Mouse (Mus musculus): Measurements from ENCODE around the gene Acsl3. TPM values are rescaled to one million over a fixed set of nuclear protein-coding genes. Genes with fewer than 3 reads are reported as not detected.
A peak's percentile ranks its signal among the peaks of the same experiment; 100 is the strongest.

Acsl3 gene
- polyA plus RNA-seq, 1 experiment from 2014 or later = 84.3 TPM

DNA sequence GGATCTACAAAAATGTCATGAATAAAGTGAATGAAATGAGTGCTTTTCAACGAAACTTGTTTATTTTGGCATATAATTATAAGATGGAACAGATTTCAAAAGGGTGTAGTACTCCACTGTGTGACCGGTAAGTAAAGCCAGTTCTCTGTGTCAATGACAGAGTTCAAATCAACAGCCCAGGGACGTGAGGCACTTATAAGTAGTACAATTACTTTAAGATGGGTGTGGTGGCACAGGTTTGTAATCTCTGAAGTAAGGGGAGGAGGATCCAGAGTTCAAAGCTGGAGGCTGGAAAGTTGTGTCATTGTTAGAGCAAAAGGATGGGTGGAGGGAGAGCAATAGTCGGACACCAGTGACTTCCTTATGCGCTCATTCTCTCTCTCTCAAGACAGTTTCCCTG is 39.3 kb downstream of the Acsl3 start:
- WGBS = 91% methylated on average over 5 of the region's 5 CpGs
- peaks cover 96% of the 10 kb centered on the region for H3K36me3 ChIP-seq (replicated peaks)

DNA sequence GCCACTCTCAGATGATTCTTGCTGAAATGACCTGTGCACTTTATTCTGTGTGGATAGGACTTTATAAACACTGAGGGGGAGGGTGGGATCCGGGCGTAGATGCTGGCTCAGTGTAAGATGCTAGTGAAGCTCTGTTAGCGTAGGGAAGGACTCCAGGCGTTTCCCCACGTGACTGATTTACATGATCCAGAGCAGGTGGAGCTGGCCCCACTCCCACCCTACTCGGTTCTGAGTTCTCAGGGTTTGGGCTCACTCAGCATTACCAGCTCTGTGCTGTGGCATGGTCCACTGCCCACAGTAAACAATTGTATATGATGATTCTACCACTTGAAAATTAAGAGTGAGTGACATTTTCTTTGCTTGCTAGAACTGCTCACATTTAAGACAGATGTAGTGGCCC is 40.5 kb downstream of the Acsl3 start:
- no peaks in the 10 kb centered on the region for H3K27me3 ChIP-seq (replicated peaks; ENCODE audit: low read depth, poor library complexity, severe bottlenecking)
- H3K9me3 ChIP-seq = no peaks in the 10 kb centered on the region
- H3K4me3 ChIP-seq = no peak overlapping the region
- 89% methylated on average over 6 of the region's 6 CpGs for WGBS
- no peak overlapping the region for H3K27ac ChIP-seq (replicated peaks)
- no peaks in the 10 kb centered on the region for H3K4me1 ChIP-seq
- H3K36me3 ChIP-seq (replicated peaks) = peaks cover 96% of the 10 kb centered on the region
- no peak for DNase-seq (ENCODE audit: low spot score)

More for the DNA sequence above, 39.3 kb downstream of the Acsl3 start:
- no peak overlapping the region for H3K4me3 ChIP-seq
- no peaks in the 10 kb centered on the region for H3K9me3 ChIP-seq
- no peaks in the 10 kb centered on the region for H3K27me3 ChIP-seq (replicated peaks; ENCODE audit: low read depth, poor library complexity, severe bottlenecking)
- no peak for DNase-seq (ENCODE audit: low spot score)
- H3K27ac ChIP-seq (replicated peaks) = no peak overlapping the region
- H3K4me1 ChIP-seq = no peaks in the 10 kb centered on the region

DNA sequence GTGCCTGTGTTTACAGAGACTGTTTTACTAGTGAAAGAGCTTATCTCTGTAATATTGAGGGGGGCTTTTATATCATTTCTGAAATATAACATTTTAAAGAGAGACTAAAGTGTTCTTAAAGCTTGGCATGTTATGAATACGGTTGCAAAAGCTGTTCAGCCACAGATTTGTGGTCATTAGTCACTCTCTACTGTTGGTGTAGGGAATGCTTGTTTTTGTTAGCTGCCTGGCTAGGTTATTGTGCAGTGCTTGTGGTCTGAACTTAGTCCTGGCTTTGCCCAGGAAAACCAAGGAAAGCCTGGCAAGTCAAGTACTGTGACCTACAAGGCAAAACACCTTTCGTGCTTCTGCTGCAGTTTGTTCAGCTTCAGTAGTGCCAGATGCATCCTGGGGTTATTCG is 44.1 kb downstream of the Acsl3 start:
- H3K27ac ChIP-seq (replicated peaks) = no peak overlapping the region
- H3K9me3 ChIP-seq = no peaks in the 10 kb centered on the region
- H3K27me3 ChIP-seq (replicated peaks; ENCODE audit: low read depth, poor library complexity, severe bottlenecking) = no peaks in the 10 kb centered on the region
- no peak for DNase-seq (ENCODE audit: low spot score)
- peaks cover 96% of the 10 kb centered on the region for H3K36me3 ChIP-seq (replicated peaks)
- no peak overlapping the region for H3K4me3 ChIP-seq
- WGBS = 92% methylated on average over 3 of the region's 3 CpGs
- no peaks in the 10 kb centered on the region for H3K4me1 ChIP-seq

DNA sequence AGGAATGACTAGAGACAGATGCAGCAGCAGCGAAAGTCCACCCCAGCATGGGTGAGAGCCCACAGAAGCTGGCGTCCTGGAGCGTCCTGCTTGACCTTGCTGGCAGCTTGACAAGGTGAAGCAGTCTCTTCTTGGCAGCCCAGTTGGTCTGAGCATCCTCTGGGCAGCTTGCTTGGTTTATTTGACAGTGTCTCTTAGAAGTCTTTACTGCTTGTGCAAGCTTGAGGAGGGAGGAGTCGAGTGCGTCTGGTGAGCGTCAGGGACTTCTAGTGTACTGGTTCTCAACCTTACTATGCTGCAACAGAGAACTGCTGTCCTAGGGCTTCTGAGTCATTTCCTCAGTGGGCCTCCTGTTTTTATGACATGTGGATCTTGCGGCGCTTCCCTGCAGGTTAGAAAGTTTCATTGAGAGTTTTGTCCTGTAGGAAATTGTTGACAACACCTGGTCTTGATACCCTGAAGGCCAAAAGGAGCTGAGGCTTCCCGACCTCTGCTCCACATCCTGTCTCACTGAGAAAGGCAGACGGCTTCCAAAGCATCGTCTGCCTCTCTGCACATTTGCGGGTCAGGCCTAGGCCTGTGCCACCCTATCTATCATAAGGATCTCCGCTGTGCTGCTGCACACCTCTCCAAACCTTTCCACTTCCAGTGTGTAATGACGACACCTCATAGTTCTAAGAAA is 44.8 kb downstream of the Acsl3 start:
- no peaks in the 10 kb centered on the region for H3K27me3 ChIP-seq (replicated peaks; ENCODE audit: low read depth, poor library complexity, severe bottlenecking)
- H3K4me3 ChIP-seq = no peak overlapping the region
- no peaks in the 10 kb centered on the region for H3K9me3 ChIP-seq
- H3K4me1 ChIP-seq = no peaks in the 10 kb centered on the region
- DNase-seq (ENCODE audit: low spot score) = no peak
- WGBS = 85% methylated on average over 14 of the region's 14 CpGs
- H3K27ac ChIP-seq (replicated peaks) = no peak overlapping the region
- peaks cover 94% of the 10 kb centered on the region for H3K36me3 ChIP-seq (replicated peaks)

DNA sequence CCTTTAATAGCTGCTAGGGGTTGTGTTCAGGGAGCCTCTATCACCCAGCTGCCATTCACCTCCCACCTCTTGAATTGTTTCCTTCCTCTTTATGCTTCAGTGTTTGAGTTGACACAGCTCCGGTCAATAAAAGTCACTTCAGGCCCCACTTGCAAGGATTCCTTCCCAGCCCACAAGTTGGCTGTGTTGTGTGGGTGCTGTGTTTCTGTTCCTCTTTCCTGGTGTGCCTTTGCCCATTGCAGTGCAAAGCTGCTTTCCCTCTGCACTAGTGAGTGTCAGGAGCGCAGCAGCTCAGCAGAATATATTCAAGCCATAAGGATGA is 45.3 kb downstream of the Acsl3 start:
- no peaks in the 10 kb centered on the region for H3K27me3 ChIP-seq (replicated peaks; ENCODE audit: low read depth, poor library complexity, severe bottlenecking)
- H3K9me3 ChIP-seq = no peaks in the 10 kb centered on the region
- WGBS = 92% methylated on average over 2 of the region's 2 CpGs
- no peak overlapping the region for H3K4me3 ChIP-seq
- H3K36me3 ChIP-seq (replicated peaks) = peaks cover 91% of the 10 kb centered on the region
- no peak overlapping the region for H3K27ac ChIP-seq (replicated peaks)
- no peaks in the 10 kb centered on the region for H3K4me1 ChIP-seq
- no peak for DNase-seq (ENCODE audit: low spot score)

DNA sequence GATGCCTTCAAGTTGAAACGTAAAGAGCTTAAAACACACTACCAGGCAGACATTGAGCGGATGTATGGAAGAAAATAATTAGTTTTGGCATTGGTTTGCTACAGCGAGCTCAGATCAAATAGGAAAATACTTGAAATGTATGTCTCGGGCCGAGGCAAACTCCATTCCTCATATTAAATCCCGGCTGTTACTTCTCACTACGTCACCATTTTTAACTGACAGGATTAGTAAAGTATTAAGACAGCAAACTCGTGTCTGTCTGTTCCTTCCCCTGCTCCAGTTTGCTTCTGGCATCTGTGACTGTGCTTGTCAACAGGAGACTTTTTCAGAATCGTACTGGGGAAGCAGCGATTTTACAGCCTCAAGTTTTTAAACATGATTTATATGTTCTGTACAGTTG is 48.7 kb downstream of the Acsl3 start:
- H3K4me3 ChIP-seq = no peak overlapping the region
- peaks cover 62% of the 10 kb centered on the region for H3K36me3 ChIP-seq (replicated peaks)
- DNase-seq (ENCODE audit: low spot score) = no peak
- H3K27ac ChIP-seq (replicated peaks) = no peak overlapping the region
- no peaks in the 10 kb centered on the region for H3K27me3 ChIP-seq (replicated peaks; ENCODE audit: low read depth, poor library complexity, severe bottlenecking)
- WGBS = 91% methylated on average over 10 of the region's 10 CpGs
- H3K9me3 ChIP-seq = no peaks in the 10 kb centered on the region
- H3K4me1 ChIP-seq = no peaks in the 10 kb centered on the region

DNA sequence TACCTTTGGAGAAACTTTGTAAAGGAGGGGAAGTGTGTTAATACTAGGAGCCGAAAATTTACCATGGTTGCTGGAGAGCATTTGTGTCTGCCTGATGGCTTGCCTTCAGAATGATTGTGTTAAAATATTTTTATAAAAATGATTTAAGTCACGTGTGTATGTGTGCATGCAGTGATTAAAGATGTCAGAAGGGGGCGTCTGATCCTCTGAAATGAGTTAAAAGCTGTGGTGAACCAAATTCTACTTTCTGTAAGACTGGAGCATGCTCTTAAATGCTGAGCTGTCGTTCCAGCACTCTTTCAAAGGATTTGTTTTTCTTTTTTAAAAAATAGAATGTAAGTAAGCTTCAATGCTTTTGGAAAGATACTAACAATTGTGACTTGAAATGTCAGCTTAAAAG is 49.7 kb downstream of the Acsl3 start:
- 67% methylated on average over 4 of the region's 4 CpGs for WGBS
- Histone ChIP-seq H3K4me3 (no peak overlapping the region), H3K27ac (replicated peaks) (no peak overlapping the region), H3K27me3 (replicated peaks; ENCODE audit: low read depth, poor library complexity, severe bottlenecking) (no peaks in the 10 kb centered on the region), H3K9me3 (no peaks in the 10 kb centered on the region), H3K36me3 (replicated peaks) (peaks cover 53% of the 10 kb centered on the region), H3K4me1 (no peaks in the 10 kb centered on the region)
- DNase-seq (ENCODE audit: low spot score) = no peak

DNA sequence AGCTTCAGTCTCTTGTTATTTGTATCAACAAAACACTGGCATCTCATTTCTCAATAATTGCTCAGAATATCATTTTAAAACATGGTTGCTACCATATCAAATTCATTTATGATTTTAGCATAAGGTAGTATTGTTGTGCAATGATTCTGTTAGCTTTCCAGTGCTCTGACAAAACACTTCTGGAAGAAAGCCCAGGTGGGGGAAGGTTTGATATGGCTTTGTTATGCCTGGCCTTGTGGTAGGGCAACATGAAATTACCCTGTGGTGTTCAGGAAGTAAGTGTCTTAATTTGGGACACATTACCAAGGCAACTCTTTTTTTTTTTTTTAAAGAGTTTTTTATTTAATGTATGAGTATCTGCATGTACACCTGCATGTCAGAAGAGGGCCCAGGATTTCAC is 52.4 kb downstream of the Acsl3 start:
- DNase-seq (ENCODE audit: low spot score) = no peak
- peaks cover 26% of the 10 kb centered on the region for H3K36me3 ChIP-seq (replicated peaks)
- no peak overlapping the region for H3K4me3 ChIP-seq
- H3K4me1 ChIP-seq = no peaks in the 10 kb centered on the region; the same call in 1 of the 2 replicates
- no peaks in the 10 kb centered on the region for H3K27me3 ChIP-seq (replicated peaks; ENCODE audit: low read depth, poor library complexity, severe bottlenecking)
- no peaks in the 10 kb centered on the region for H3K9me3 ChIP-seq
- no peak overlapping the region for H3K27ac ChIP-seq (replicated peaks)

DNA sequence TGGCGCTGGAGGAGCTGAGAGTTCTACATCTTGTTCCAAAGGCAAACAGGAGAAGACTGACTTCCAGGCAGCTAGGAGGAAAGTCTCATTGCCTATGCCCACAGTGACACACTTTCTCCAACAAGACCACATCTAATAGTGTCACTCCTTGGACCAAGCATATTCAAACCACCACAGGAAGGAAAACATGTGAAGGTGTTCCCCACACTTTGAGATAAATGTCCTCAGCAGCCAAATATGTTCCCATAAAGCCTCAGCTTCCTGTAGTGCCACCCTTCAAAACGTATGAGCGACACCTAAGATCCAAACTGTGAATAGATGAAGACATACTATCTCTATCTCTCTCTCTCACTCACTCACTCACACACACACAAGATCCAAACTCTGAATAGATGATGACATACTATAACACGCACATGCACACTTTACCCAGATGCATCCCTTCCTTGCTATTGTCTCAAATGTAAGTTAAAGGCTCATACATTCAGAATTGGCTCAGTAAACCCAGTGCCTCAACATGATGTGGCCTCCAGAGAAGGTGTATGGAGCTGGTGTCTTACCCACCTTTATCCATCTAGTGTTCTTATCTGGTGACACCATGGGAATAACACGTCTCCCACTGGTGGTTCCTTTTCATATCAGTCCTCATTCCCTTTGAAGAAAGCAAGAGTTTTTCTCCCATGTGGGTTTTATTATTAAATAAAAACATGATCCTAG is 53.1 kb downstream of the Acsl3 start:
- WGBS = 88% methylated on average over 5 of the region's 5 CpGs
- H3K27me3 ChIP-seq (replicated peaks; ENCODE audit: low read depth, poor library complexity, severe bottlenecking) = no peaks in the 10 kb centered on the region
- H3K27ac ChIP-seq (replicated peaks) = no peak overlapping the region
- peaks cover 18% of the 10 kb centered on the region for H3K36me3 ChIP-seq (replicated peaks)
- H3K9me3 ChIP-seq = no peaks in the 10 kb centered on the region
- H3K4me1 ChIP-seq = peaks cover 6% of the 10 kb centered on the region
- no peak overlapping the region for H3K4me3 ChIP-seq
- no peak for DNase-seq (ENCODE audit: low spot score)

DNA sequence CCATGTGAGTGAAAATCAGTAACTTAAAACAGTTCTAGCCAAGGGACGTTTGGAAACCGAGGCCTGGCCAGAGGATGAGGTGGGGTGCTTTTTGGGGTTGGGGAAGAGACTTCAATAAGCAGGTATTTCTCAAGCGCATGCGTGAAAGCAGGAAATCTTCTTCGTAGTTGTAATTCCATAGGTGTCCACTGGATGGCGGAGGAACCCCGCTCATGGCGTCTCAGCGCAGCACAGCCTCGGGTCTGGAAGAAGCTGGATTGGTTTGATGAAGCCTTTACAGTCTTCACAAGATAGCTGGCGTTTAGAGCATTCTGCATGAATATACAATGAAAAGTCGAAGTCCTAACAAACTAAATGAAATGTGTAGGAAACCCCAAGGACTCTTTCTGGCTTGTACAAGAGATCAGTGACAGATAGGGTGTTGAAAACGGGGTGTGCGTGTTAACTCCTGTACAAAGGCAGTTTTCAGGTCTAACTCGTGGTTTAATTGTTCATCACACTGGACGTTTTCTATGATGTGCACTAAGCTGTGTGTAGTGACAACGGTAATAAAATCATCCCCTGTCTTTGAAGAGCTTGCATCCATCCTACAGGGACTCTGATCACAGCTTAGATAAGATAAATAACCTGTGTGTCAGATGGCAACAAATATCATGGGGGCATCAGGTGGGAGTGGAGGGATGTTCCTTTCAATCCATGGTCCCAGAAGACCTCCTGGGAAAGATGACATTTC is 67.0 kb downstream of the Acsl3 start:
- peaks cover 10% of the 10 kb centered on the region; the same call in 1 of the 2 replicates for H3K4me1 ChIP-seq
- DNase-seq (ENCODE audit: low spot score) = peak; percentile 81

DNA sequence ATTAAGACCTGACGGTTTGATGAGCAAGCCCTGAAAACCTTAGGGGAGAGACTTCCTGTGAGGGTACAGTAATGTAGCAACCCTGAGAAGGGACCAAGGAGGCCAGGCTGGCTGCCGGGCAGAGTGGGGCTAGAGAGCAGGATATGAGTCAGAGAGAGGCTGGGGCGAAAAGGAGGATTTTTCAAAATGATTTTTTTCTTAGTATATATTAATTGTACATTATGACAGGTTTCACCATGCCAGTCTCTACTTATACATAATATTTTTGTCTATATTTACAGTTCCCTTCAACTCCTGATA is 67.5 kb downstream of the Acsl3 start:
- no peaks in the 10 kb centered on the region for H3K36me3 ChIP-seq (replicated peaks)
- no peak overlapping the region for H3K4me3 ChIP-seq
- H3K4me1 ChIP-seq = peaks cover 10% of the 10 kb centered on the region; the same call in 1 of the 2 replicates
- no peak for DNase-seq (ENCODE audit: low spot score)
- no peaks in the 10 kb centered on the region for H3K9me3 ChIP-seq
- no peak overlapping the region for H3K27ac ChIP-seq (replicated peaks)
- no peaks in the 10 kb centered on the region for H3K27me3 ChIP-seq (replicated peaks; ENCODE audit: low read depth, poor library complexity, severe bottlenecking)
- WGBS = 75% methylated on average over 3 of the region's 3 CpGs

More for the DNA sequence above, 67.0 kb downstream of the Acsl3 start:
- Histone ChIP-seq H3K27ac (replicated peaks) (no peak overlapping the region), H3K27me3 (replicated peaks; ENCODE audit: low read depth, poor library complexity, severe bottlenecking) (no peaks in the 10 kb centered on the region), H3K4me3 (no peak overlapping the region), H3K36me3 (replicated peaks) (no peaks in the 10 kb centered on the region), H3K9me3 (no peaks in the 10 kb centered on the region)
- 19% methylated on average over 17 of the region's 17 CpGs for WGBS

DNA sequence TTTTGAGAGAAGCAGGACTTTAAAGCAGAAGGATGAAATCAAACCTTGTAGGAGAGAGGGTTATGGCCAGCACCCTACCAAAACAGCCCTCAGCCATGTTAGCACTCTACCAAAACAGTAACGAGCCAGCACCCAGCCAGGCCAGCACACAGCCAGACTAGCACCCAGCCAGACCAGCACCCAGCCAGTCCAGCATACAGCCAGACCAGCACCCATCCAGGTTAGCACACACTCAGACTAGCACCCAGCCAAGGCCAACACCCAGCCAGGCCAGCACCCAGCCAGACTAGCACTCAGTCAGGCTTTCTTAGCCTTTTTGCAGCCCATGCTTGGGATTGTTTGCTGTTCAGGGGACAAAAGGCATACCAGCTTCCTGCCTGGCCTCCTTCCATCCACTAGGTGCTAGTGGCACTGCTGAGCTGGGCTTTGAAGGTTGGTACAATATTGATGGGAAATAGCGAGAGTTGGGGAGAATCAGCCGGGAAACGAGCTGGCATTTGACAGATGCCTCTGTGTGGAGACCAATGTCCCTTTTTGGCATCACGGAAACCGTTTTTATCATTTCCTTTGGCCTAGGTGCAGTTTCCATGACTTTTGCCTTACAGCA is 68.1 kb downstream of the Acsl3 start:
- peaks cover 10% of the 10 kb centered on the region; the same call in 1 of the 2 replicates for H3K4me1 ChIP-seq
- DNase-seq (ENCODE audit: low spot score) = peak; percentile 26
- H3K9me3 ChIP-seq = no peaks in the 10 kb centered on the region
- H3K4me3 ChIP-seq = no peak overlapping the region
- peak overlapping the region; percentile 65 for H3K27ac ChIP-seq (replicated peaks)
- no peaks in the 10 kb centered on the region for H3K27me3 ChIP-seq (replicated peaks; ENCODE audit: low read depth, poor library complexity, severe bottlenecking)
- H3K36me3 ChIP-seq (replicated peaks) = no peaks in the 10 kb centered on the region
- 66% methylated on average over 6 of the region's 6 CpGs for WGBS

All from embryonic facial prominence, embryonic 10.5 days (tissue).